Mouse (Mus musculus): ENCODE results near the gene Dcdc2a.

Gene Dcdc2a

DNA sequence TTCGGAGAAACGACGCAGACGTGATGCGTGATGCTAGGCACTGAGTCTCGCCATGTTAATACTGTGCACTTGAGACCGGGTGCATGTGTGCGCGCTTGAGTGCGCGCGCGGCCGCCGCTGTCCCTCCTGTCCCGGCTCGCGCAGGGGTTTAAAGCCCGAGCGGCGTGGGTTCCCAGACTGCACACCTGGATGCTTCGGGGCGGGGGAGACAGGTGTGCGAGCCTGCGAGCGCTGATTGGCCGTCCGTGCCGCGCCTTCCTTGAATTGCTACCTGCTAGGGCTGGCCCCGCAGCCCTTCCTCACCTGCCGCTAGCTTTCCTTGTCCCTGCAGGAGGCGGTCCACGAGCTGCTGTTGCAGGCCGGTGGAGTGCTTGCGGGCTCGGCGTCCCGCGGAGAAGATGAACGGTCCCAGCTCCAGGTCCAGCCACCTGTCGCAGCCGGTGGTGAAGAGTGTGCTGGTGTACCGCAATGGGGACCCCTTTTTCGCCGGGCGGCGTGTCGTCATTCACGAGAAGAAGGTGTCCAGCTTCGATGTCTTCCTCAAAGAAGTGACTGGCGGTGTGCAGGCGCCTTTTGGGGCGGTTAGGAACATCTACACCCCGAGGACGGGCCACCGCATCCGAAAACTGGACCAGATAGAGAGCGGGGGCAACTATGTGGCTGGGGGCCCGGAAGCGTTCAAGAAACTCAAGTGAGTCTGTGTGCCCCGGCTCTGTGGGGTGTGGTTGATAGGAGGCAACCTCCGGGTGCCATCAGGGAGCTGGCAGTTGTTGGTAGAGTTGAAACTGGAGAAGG is at the start of gene Dcdc2a:
Gene Dcdc2a (plus strand): TSS at position 132 of the 795 bp plus-strand sequence.
- DNase-seq (ENCODE audit: low read depth), result no peak

DNA sequence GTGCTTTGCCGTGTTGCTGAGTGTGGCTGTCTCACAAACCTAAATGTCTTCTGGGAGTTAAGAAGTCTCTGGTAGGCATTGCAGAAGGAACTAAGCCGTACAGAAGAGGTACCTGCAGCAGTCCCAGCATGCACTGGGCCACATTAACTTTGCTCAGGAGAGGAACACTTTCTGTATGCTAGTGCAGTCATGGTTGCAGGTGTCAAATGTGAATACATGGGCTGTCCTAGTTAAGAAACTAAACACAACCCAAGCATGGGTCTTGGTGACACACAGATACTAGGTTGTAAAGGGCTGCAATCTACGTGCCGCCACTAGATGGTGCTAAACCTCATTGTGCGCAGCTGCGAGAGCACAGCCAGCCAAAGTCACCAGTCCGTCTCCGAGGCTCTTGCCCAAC is 48.7 kb upstream of the Dcdc2a start:
- no peak for DNase-seq (ENCODE audit: low read depth)

DNA sequence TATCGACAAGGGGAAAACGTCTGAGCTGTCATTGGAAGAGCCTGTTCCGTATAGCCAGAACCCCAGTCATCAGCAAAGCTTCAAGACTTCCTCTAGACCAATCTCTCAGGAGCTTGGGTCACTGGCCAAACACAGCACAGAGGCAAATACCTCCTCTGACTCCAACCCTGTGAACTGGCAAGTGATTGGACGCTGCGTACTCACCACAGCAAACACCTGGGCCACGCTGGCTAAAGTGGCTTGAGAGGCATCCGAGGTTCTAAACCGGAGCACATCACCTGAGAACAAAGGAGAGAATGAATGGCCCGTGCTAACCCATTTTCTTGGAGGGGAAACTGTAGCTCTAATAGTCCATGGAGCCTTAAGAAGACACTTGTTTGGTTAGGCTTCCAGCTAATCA is 37.5 kb upstream of the Dcdc2a start:
- no peak for DNase-seq (ENCODE audit: low read depth)

DNA sequence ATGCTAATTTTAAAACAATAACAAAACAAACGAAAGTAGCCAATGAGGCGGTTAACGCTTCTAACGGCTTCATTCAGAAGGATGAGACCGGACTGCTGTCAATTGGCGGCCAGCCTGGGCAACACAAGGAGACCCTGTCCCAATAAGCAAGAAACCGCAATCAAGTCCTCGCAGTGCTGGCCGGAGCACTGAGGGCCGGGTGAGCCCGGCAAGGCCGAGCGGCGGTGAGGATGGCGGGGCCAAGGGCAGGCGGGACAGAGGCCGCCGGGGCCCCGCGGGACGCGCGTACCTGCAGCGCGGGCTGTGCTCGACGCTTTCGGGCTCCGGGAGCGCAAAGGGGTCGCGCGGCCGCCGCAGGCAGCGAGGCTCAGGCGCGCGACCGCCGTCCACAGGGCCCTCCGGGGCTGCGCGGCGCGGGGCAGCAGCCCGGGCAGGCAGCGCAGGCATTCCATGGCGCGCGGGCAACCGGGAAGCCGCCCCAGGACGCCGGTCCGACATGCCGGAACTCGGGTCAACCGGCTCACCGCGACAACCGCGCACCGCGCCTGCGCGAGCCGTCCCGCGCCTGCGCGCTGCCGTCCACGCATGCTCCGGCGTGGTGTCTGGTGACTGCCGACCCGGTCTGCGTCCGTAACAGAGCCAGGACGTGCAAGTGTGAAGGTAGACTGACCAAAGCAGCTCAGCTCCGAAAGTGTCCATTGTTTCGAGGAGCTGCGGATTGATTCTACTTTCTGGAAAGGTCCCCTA is 35.8 kb upstream of the Dcdc2a start, which contains the start of gene Mrs2:
Gene Mrs2 (minus strand): TSS at position 587 of the 747 bp plus-strand sequence.
- peak; percentile 62 for DNase-seq (ENCODE audit: low read depth)

DNA sequence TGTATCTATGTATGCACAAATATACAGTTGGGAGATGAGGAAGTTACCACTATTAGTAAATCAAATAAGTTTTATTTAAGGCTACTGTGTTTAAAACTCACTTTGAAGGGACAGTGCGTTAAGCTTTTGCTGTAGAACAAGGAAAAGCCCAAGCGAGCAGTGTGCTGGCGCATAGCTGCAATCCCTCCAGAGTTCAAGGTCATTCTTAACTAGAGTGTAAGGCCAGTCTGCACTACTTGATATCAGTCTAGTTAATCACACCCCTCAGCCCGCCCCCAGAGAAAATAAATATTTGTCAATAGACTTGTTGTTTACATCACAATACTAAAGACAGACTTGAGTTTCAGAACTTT is 35.3 kb upstream of the Dcdc2a start:
- DNase-seq (ENCODE audit: low read depth), result no peak

DNA sequence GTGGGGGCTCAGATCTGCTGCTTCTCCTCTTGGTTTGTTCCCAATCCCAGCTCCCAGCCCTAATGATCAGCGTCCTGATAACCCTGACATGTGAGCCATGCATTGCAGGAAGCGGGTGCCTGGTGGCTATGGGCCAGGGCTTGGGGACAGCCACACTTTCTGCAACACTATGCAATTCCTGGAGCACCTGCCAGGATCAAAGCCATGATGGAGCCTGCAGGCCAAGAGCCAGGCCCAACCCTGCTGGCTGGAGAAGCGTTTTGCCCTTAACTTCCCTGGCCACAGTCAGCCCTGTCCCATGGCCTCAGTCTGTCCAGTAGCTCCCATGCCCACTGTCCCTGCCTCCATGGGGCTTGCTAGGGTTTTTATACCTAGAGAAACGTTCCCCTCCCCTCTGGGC is 33.4 kb upstream of the Dcdc2a start:
- DNase-seq (ENCODE audit: low read depth), result no peak

DNA sequence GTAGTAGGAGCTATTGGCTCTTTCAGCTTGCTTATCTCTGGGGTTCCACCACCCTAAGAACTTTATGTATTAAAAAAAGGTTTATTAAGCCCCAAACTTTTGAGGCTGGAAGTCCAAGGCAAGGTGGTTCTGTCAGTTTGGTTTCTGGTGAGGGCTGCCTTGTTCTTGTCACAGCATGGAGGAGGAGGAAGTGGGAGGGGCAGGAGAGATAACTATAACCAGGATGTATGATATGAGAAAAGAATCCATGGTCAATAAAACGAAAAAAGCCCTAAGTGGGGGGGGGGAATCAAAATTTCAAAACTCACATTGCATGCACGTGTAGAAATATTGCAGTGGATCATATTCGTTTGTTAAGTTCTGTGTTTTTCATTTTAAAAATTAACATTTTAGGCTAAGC is 32.7 kb upstream of the Dcdc2a start:
- DNase-seq (ENCODE audit: low read depth), result no peak

DNA sequence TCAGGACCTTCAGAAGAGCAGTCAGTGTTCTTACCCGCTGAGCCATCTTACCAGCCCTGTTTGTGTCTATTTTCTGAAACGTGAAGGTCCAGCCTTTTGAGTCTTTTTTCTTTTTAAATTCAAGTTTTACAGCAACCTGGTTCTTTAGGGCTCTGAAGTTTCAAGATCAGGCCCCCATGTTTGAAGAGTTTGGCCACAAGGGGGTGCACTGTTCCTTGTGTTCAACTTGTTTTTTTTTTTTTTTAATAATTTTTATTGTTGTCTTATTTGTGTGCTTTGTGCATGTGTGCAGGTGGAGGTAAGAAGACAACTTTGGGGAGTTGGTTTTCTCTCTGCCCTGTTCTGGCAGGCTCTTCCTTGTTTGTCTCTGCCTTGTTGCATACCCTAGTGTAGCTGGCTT is 31.1 kb upstream of the Dcdc2a start:
- DNase-seq (ENCODE audit: low read depth), result peak; percentile 40

DNA sequence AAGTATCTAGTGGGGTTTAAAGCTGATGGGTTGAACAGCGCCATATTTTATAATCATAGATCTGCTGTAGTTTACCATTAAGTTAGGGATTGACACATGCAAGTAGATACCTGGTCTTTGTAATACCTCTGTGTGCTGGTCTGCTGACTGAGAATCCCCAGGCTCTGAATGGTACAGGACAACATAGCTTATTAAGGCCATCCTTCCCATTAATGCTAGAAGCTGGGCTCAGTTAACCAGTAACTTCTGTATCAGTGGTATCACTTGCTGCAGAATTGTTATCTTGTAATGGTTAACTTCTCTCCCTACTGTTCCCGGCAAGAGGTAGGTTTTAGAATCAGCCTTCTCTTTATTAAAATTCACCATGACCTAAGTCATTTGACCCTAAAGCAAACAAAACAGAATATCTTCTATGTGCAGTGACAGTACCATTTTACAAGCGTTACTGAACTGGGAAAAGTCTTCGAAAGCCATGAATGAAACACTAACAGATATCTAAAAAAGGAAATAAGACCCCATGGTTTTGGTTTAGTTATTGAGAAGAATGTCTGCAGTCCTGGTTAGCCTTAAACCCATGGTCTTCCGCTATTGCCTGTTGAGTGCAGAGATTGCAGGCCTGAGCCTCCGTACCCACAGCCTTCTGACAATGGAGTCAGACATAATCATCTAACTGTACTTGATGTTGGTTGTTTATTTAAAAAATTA is 29.2 kb upstream of the Dcdc2a start:
- DNase-seq (ENCODE audit: low read depth), result no peak

DNA sequence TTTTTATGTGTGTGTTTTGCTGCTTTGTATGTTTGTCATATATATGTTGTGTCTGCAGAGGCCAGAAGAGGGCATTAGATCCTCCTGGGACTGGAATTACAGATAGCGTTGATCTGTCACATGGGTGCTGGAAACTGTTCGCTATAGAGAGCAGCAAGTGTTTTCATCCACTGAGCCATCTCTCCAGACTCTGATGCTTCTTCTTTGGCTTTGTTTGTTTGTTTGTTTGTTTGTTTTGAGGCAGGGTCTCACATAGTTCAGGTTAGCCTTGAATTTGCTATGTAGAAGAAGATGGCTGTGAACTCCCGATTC is 28.7 kb upstream of the Dcdc2a start:
- no peak for DNase-seq (ENCODE audit: low read depth)

DNA sequence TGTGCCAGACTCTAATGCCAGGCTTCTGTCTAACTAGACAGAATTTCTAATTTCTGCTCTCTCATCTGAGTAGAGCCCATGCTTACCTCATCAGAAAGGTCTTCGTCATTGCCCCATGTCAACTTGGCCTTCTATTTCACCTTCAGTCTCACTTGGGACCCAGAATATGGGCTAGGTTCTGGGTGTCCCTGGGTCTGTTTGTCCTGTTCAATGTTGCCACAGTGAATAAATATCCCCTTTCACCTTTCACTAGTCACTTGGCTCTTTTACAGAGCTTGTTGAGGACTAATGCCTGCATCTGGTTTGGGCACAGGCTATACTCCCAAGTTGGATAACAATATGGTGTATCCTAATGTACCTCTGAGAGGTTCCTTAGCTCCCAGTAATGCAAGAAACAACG is 16.3 kb upstream of the Dcdc2a start:
- DNase-seq (ENCODE audit: low read depth), result no peak

DNA sequence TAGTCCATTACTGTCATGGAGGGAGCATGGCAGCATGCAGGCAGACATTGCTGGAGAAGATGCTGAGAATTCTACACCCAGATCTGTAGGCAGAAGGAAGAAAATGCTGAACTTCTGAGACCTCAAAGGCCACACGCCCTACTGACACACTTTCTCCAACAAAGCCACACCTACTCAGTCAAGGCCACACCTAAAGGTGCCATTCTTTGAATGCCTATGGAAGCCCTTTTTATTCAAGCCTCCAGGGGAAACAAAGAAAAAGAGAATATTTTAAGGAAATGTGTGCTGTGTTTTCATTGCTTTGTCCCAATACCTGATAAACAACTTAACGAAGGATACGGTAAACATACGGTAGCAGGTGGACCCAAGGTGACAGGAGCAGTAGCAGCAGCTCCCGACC is 3.1 kb upstream of the Dcdc2a start:
- no peak for DNase-seq (ENCODE audit: low read depth)

DNA sequence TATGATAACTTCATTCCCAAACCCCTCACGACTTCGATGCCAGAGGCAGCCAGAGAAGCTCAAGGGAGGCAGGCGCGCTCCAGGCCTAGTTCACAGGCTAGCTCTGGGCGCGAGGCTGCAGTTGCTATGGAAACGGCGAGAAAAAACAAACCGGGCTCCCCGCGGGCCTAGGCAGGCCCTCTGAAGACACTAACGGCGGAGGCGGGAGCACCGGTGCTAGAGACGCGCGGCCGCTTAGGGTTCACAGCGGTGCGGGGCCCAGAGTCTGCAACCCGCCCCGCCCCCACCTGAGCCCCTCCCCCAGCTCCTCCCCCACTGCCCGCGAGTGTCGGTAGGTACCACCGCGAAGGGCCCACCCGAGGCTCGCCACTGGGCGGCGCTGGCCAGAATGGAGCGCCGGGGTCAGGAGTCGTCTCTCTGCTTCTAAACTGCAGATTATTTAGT is 671 bp upstream of the Dcdc2a start:
- DNase-seq (ENCODE audit: low read depth), result peak; percentile 5

DNA sequence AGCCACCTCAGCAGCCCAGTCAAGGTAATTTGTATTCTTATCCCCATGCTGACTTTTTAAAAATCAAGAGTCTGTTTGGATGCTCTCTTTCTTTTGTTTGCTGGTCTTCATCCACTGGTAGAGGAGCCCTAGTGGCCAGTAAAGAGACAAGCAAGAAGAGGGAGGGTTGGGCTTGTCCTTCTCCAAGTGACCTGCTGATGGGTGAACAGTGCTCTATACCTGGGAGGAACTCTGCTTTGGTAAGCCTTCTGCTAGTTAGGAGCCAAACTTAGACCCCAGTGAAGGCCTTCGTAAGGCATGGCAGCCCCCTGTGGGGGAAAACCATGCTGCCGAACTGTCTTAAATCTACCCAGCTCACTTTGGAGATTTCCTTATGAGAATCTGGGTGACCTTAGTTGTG is 10.9 kb downstream of the Dcdc2a start:
- no peak for DNase-seq (ENCODE audit: low read depth)

DNA sequence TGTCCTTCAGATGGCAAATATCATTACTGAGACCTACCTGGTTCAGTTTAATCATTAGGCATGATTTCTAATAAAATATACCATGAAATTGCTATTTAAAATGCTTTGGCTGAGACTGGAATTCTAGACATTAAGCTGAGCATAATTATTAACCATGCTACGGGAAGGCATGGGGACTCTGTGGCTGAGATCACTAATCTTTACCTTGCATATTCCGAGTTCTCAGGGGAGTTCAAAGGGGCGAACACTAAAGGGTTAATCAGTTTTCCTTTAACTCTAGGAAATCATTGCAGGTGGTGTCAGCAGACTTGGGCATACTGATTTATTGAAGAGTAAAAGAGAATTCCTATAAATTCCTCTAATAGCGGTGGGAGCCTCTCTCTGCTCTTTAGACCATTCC is 11.4 kb downstream of the Dcdc2a start:
- DNase-seq (ENCODE audit: low read depth), result no peak

DNA sequence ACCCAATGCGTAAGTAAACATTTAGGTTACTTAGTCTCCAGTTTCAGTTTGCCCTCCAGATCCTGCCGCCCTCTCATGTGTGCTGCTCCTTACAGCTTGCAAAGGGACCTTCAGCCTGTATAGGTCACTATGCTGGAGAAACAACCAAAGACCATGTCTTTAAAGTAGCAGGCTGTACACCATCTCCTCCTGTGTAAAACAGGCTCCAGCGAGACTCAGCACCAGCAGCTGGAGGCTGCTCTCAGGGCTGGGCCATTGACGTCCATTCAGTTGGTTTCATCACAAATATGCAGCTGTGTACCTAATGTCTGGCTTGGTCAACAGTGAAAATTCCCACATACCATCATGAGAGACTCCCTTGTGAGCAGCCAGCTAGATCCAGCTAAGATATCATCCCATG is 14.0 kb downstream of the Dcdc2a start:
- no peak for DNase-seq (ENCODE audit: low read depth)

DNA sequence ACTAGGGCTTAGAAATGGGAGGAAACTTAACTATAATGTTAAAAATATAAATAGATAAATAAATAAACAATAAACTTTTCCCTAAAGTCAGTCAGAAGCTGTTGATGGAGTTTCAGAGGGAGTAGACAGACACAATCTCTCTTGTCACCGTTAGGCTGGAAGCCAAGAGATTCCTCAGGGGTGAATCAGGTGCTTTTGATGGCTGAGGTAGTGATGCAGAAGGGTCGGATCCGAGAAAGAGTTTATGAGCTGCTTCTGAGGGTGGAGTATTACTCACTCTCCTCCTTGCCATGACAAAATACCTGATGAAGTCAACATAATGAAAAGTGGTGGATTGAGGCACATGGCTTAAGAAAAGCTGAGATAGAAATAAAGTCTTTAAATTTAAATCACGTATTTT is 15.0 kb downstream of the Dcdc2a start:
- no peak for DNase-seq (ENCODE audit: low read depth)

DNA sequence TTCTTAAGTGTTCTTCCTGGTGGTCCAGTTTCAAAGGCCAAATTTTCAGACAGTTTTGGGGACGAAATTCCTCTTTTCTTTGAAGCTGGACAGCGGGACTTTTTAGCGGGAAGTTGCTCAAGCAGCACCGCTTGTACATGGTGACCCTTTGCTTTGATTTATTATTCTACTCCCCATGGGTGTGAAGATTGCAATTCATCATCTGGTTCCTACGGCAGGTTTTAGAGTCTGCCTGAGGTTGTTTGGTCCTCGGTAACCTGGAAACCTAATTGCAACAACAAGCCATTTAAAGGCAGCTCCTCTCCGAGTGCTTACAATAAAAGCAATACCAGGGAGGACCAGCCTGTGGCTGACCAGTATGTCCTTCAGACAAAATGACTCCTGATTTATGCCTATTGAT is 21.5 kb downstream of the Dcdc2a start:
- no peak for DNase-seq (ENCODE audit: low read depth)

DNA sequence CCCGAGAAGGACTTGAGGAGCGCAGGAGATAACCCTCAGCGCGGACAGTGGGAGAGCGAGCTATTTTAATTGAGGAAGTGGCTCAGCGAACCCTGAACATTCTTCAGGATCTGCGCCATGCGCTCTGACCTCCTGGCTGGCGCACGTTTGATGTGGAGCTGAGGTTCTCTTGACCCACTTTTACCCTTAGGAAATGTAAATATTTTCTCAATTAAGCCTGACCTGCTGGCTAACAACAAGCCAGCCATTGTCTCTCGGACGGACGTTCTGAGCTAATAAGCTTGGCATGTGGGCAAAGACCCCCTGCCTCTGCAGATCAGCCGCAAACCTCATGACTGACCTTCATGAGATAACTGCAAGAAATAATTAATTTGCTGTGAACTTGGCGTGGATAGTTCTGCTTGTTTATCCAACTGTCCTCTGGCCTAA is 27.4 kb downstream of the Dcdc2a start:
- no peak for DNase-seq (ENCODE audit: low read depth)

DNA sequence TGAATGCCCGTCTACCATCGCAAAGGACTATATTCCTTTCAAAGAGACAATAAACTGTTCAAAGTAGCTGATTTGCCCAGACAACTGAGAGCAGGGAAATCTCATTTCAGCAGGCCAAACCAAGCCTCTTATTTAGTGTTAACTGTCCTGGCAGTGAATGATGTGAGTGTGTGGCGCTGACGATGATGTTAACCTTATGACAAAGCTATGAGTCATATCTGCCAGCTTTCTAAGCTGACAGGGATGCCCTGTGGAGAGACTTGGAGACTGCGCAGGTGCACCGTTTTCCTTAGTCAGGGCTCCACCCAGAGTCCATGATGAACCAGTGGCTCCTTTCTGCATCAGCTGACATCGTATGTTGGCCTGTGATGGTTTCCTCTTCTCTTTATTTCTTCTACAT is 29.3 kb downstream of the Dcdc2a start:
- DNase-seq (ENCODE audit: low read depth), result no peak

DNA sequence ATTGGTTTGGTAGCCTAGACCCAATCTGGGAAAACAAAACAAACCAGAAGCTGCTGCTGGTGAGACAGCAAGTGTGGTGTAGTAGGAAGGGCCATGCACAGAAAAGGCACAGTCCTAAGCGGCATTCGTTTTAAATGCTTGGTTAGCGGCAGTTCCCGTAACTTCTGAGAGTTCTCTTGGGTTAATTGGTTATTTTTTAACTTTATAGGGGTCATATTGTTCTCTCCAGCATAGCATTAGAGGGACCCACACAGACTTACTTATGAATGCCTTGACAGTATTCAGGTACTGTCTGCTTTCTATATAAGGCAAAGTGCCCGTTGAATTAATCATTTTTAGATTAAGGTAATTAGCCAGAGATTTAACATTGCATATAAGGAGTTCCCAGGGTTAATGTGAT is 35.5 kb downstream of the Dcdc2a start:
- no peak for DNase-seq (ENCODE audit: low read depth)

DNA sequence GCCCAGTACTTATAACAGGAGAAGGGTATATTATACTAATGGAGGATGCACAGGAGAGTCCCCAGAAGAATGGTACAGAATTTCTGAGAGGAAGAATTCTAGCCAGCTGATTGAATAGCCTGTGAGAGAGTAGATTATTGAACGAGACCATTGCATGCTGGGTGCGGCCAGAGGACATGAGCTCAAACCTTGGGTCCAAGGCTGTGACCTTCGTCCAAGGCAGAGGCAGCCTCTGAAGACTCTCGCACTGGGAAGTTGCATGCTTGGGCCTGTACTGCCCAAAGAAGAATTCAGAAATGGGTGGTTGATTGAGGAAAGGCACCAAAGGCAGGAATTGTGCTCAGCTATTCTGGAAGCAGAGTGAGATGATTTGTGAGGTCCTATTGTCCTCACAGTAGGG is 38.0 kb downstream of the Dcdc2a start:
- DNase-seq (ENCODE audit: low read depth), result no peak

DNA sequence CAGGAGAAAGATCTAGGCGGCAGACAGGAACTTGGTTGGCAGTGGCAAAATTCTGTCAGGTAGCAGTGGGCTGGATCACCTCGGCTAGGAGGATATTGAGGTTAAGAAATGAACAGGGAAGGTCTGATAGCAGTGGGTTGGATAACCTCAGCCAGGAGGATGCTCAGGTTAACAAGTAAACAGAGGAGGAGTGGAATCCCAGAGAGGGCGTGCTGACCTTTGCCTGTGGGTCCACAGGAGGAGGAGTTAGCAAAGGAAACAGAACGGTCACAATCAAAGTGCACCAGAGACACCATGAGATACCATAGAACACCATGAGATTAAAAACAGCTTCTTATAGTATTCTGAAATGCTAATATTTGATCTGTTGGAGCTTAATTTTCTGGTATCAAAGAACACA is 38.6 kb downstream of the Dcdc2a start:
- DNase-seq (ENCODE audit: low read depth), result no peak

Data from c-Kit-positive CD71-positive TER-119-negative erythroid progenitor cells, embryonic 14.5 days (primary cell).